Mouse (Mus musculus) thymus, adult 2 months (tissue): ENCODE data around the gene Dusp22.

Source experiments
- CTCF ChIP-seq: fragments of 200-500 bp; IDR thresholded peaks from 2 replicates; pipeline ENCODE4 v1.5.1; 2012; ENCODE audit warnings: mild to moderate bottlenecking, control low read depth, low read length, moderate library complexity, borderline replicate concordance; ENCODE audit not compliant: control insufficient read depth, poor library complexity, insufficient read depth; ENCODE audit errors: extremely low read depth
- POLR2A ChIP-seq: fragments of 200-500 bp; IDR thresholded peaks from 2 replicates; pipeline ENCODE4 v1.6.1; 2012; ENCODE audit warnings: mild to moderate bottlenecking, low read length, control low read depth, moderate library complexity; ENCODE audit not compliant: control insufficient read depth, poor library complexity, insufficient read depth; ENCODE audit errors: extremely low read depth

DNA sequence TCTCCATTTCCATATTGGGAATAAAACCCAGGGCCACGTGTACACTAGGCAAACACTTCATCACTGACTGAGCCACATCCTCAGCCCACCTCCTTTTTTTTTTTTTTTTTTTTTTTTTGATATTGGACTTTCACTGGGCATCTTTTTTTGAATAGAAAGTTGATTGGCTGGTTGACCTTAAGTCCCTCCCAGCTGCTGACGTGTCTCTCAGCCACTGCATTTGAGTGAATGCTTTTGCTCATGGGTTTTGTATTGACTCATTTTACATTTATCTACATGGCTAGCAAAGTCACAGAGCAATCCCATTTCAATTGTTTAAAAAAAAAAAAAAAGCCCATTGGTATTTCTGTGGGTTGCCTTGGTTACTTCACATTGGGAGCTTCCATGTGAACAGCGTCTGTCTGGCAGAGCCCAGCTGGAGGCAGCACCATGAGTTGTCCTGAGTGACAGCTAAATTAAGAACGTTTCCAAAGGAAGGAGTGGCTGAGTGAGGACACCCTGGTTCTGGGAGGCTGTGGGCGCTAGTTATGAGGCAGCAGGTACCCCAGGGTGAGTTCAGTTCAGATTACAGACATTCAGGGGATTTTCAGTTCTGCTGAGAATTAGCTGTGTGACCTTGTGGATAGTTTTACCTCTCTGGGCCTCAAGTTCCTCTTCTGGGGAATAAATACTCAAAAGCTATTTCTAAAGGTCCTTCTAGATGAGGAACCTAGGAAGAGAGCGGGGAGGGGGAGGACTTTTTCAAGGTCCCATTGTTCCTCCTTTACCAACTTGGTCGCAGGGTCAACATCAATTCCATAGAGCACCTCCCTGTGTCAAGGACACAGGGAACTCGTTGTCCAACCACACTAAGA, 31.4 kb upstream of the Dusp22 start:
- TF ChIP-seq CTCF = no peak
- TF ChIP-seq POLR2A = no peak
